Mouse (Mus musculus): ENCODE measurements around the gene 1110017D15Rik. TPM values are rescaled to one million over a fixed set of nuclear protein-coding genes. Genes with fewer than 3 reads are reported as not detected.

Gene 1110017D15Rik
- polyA plus RNA-seq, 1 experiment: 0.15 TPM

DNA sequence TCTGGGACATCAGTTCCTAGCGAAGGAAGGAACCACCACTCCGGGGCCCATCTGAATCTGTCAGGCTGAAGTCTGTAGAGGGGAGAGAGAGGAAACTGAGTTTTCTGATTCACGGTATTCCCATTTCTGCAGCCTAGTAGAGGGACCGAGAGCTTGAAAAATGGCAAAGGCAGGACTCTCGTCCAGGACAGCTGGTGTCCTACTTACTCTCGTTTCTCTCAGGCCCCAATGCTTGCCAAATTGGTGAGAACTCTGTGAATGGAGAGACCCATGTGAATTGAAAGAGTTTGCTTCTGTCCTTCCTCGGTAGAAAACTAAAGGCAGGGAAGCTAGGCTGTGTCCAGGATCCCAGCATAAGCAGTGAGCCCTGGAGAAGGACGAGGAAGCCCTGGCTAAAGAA is 17.5 kb downstream of the 1110017D15Rik start:
- Histone ChIP-seq H3K27ac (ENCODE audit: insufficient read depth, low read length) (no peak overlapping the region), H3K4me3 (ENCODE audit: extremely low read depth, insufficient read depth, insufficient read length) (no peak overlapping the region), H3K36me3 (ENCODE audit: control insufficient read depth, insufficient read depth, low read length) (no peaks in the 10 kb centered on the region), H3K4me1 (ENCODE audit: control insufficient read depth, insufficient read depth, insufficient read length) (peaks cover 10% of the 10 kb centered on the region), H3K27me3 (ENCODE audit: control insufficient read depth, insufficient read depth, low read length) (peaks cover 10% of the 10 kb centered on the region)
- 73% methylated on average over 8 of the region's 8 CpGs for WGBS
- DNase-seq (ENCODE audit: low read depth in 1 of 2, low spot score in 2 of 2): no peak
- TF ChIP-seq CTCF (IDR thresholded peaks at IDR 0.05; ENCODE audit: extremely low read depth, insufficient read depth, insufficient read length, insufficient replicate concordance) (no peak), POLR2A (IDR thresholded peaks at IDR 0.05; ENCODE audit: low read depth, low read length) (no peak)

GRCm38 (mm10) chr4:41498921-41499391 is 18.2 kb downstream of the 1110017D15Rik start:
- Histone ChIP-seq H3K27me3 (ENCODE audit: control insufficient read depth, insufficient read depth, low read length) (peaks cover 10% of the 10 kb centered on the region), H3K4me3 (ENCODE audit: extremely low read depth, insufficient read depth, insufficient read length) (no peak overlapping the region), H3K27ac (ENCODE audit: insufficient read depth, low read length) (no peak overlapping the region), H3K4me1 (ENCODE audit: control insufficient read depth, insufficient read depth, insufficient read length) (peaks cover 10% of the 10 kb centered on the region), H3K36me3 (ENCODE audit: control insufficient read depth, insufficient read depth, low read length) (no peaks in the 10 kb centered on the region)
- TF ChIP-seq POLR2A (IDR thresholded peaks at IDR 0.05; ENCODE audit: low read depth, low read length): no peak
- TF ChIP-seq CTCF (IDR thresholded peaks at IDR 0.05; ENCODE audit: extremely low read depth, insufficient read depth, insufficient read length, insufficient replicate concordance): no peak
- 7% methylated on average over 43 of the region's 43 CpGs for WGBS
- DNase-seq (ENCODE audit: low read depth in 1 of 2, low spot score in 2 of 2): no peak

DNA sequence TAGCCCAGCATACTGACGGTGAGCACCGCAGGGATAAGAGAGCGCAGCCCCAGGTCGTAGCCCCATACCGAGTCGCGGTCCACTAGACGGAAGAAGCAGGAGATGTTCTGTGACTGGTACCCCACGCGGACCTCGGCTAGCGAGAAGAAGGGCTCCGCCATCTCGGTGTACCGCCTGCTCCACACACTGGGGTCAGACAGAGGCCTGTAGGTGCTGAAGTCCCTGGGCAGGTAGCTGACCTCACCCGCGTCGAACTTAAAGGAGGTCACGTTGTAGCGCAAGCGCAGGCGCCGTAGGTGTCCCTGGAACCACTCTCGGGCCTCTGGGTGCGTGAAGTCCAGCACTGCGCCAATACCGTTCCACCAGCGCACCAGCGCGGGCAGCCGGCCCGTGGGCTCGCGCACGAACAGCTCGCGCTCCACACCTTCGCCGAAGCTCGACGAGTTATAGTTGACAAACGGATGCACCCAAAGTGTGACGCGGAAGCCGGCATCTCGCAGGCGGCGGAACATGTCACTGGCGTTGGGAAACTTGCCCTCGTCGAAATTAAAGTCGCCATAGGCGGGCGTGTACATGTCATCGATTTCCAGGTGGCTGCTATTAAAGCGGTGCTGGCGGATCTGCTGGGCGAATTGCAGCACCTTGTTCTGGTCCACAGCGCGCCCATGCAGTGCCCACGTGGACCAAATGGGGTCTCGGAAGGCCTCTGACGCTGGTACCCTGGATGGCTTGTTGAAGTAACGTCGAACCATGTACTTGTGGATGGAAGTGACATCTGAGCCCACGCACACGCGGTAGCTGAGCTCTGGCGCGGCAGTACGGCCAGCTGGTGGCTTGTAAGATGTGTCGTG is 18.9 kb downstream of the 1110017D15Rik start:
- Histone ChIP-seq H3K4me1 (ENCODE audit: control insufficient read depth, insufficient read depth, insufficient read length) (peaks cover 10% of the 10 kb centered on the region), H3K4me3 (ENCODE audit: extremely low read depth, insufficient read depth, insufficient read length) (no peak overlapping the region), H3K27ac (ENCODE audit: insufficient read depth, low read length) (no peak overlapping the region), H3K36me3 (ENCODE audit: control insufficient read depth, insufficient read depth, low read length) (no peaks in the 10 kb centered on the region), H3K27me3 (ENCODE audit: control insufficient read depth, insufficient read depth, low read length) (peaks cover 10% of the 10 kb centered on the region)
- TF ChIP-seq CTCF (IDR thresholded peaks at IDR 0.05; ENCODE audit: extremely low read depth, insufficient read depth, insufficient read length, insufficient replicate concordance) (no peak), POLR2A (IDR thresholded peaks at IDR 0.05; ENCODE audit: low read depth, low read length) (no peak)
- no peak for DNase-seq (ENCODE audit: low read depth in 1 of 2, low spot score in 2 of 2)
- WGBS: 11% methylated on average over 72 of the region's 72 CpGs

GRCm38 (mm10) chr4:41497579-41497978 is 19.6 kb downstream of the 1110017D15Rik start:
- DNase-seq (ENCODE audit: low read depth in 1 of 2, low spot score in 2 of 2): no peak
- Histone ChIP-seq H3K36me3 (ENCODE audit: control insufficient read depth, insufficient read depth, low read length) (no peaks in the 10 kb centered on the region), H3K27me3 (ENCODE audit: control insufficient read depth, insufficient read depth, low read length) (peaks cover 10% of the 10 kb centered on the region), H3K27ac (ENCODE audit: insufficient read depth, low read length) (no peak overlapping the region), H3K4me1 (ENCODE audit: control insufficient read depth, insufficient read depth, insufficient read length) (peaks cover 10% of the 10 kb centered on the region), H3K4me3 (ENCODE audit: extremely low read depth, insufficient read depth, insufficient read length) (no peak overlapping the region)
- WGBS: 9% methylated on average over 34 of the region's 34 CpGs
- TF ChIP-seq POLR2A (IDR thresholded peaks at IDR 0.05; ENCODE audit: low read depth, low read length) (no peak), CTCF (IDR thresholded peaks at IDR 0.05; ENCODE audit: extremely low read depth, insufficient read depth, insufficient read length, insufficient replicate concordance) (no peak)

GRCm38 (mm10) chr4:41497046-41497445 is 20.1 kb downstream of the 1110017D15Rik start:
- peaks cover 10% of the 10 kb centered on the region for H3K4me1 ChIP-seq (ENCODE audit: control insufficient read depth, insufficient read depth, insufficient read length)
- TF ChIP-seq CTCF (IDR thresholded peaks at IDR 0.05; ENCODE audit: extremely low read depth, insufficient read depth, insufficient read length, insufficient replicate concordance): no peak
- TF ChIP-seq POLR2A (IDR thresholded peaks at IDR 0.05; ENCODE audit: low read depth, low read length): no peak
- no peaks in the 10 kb centered on the region for H3K36me3 ChIP-seq (ENCODE audit: control insufficient read depth, insufficient read depth, low read length)
- H3K27ac ChIP-seq (ENCODE audit: insufficient read depth, low read length): no peak overlapping the region
- DNase-seq (ENCODE audit: low read depth in 1 of 2, low spot score in 2 of 2): no peak
- peaks cover 10% of the 10 kb centered on the region for H3K27me3 ChIP-seq (ENCODE audit: control insufficient read depth, insufficient read depth, low read length)
- WGBS: 44% methylated on average over 5 of the region's 5 CpGs
- no peak overlapping the region for H3K4me3 ChIP-seq (ENCODE audit: extremely low read depth, insufficient read depth, insufficient read length)

GRCm38 (mm10) chr4:41495850-41496249 is 21.3 kb downstream of the 1110017D15Rik start:
- no peak for DNase-seq (ENCODE audit: low read depth in 1 of 2, low spot score in 2 of 2)
- no peak for TF ChIP-seq POLR2A (IDR thresholded peaks at IDR 0.05; ENCODE audit: low read depth, low read length)
- no peak for TF ChIP-seq CTCF (IDR thresholded peaks at IDR 0.05; ENCODE audit: extremely low read depth, insufficient read depth, insufficient read length, insufficient replicate concordance)
- Histone ChIP-seq H3K27ac (ENCODE audit: insufficient read depth, low read length) (no peak overlapping the region), H3K4me1 (ENCODE audit: control insufficient read depth, insufficient read depth, insufficient read length) (peaks cover 10% of the 10 kb centered on the region), H3K27me3 (ENCODE audit: control insufficient read depth, insufficient read depth, low read length) (peaks cover 10% of the 10 kb centered on the region), H3K4me3 (ENCODE audit: extremely low read depth, insufficient read depth, insufficient read length) (no peak overlapping the region), H3K36me3 (ENCODE audit: control insufficient read depth, insufficient read depth, low read length) (no peaks in the 10 kb centered on the region)
- WGBS: 88% methylated on average over 11 of the region's 11 CpGs

DNA sequence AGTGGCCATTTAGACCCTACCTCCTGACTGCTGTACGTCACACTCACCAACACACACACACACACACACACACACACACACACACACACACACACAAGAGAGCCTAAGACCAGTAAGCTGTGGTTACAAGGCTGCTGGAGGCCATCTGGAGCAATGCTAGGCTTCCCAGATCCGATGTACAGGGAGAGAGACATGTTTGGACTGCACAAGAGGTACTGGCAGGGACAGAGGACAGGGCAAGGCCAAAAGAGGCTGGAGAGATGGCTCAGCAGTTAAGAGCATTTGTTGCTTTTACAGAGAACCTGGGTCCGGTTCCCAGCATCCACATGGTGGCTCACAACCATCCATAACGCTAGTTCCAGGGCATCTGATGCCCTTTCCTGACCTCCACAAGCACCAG is 22.1 kb downstream of the 1110017D15Rik start:
- Histone ChIP-seq H3K36me3 (ENCODE audit: control insufficient read depth, insufficient read depth, low read length) (no peaks in the 10 kb centered on the region), H3K4me1 (ENCODE audit: control insufficient read depth, insufficient read depth, insufficient read length) (peaks cover 10% of the 10 kb centered on the region), H3K27ac (ENCODE audit: insufficient read depth, low read length) (no peak overlapping the region), H3K27me3 (ENCODE audit: control insufficient read depth, insufficient read depth, low read length) (peaks cover 10% of the 10 kb centered on the region), H3K4me3 (ENCODE audit: extremely low read depth, insufficient read depth, insufficient read length) (no peak overlapping the region)
- DNase-seq (ENCODE audit: low read depth in 1 of 2, low spot score in 2 of 2): no peak
- TF ChIP-seq POLR2A (IDR thresholded peaks at IDR 0.05; ENCODE audit: low read depth, low read length) (no peak), CTCF (IDR thresholded peaks at IDR 0.05; ENCODE audit: extremely low read depth, insufficient read depth, insufficient read length, insufficient replicate concordance) (no peak)
- 78% methylated on average over 4 of the region's 4 CpGs for WGBS

Measured in spleen, adult 2 months (tissue).